Mouse (Mus musculus): ENCODE results near the gene Bdnf.

- no peak for TF ChIP-seq MYOD1 (IDR thresholded peaks at IDR 0.05; ENCODE audit: control insufficient read depth in 1 of 3, insufficient read length in 2 of 3, low read depth in 2 of 3)
- no peak for TF ChIP-seq E2F4 (IDR thresholded peaks at IDR 0.05; ENCODE audit: insufficient read depth)
- TF ChIP-seq SRF (IDR thresholded peaks at IDR 0.05; ENCODE audit: control insufficient read depth, insufficient read length, low read depth) = no peak
- TF ChIP-seq MAX (IDR thresholded peaks at IDR 0.05; ENCODE audit: low read depth) = no peak
- no peak for TF ChIP-seq CEBPB (IDR thresholded peaks at IDR 0.05; ENCODE audit: insufficient read depth, poor library complexity, severe bottlenecking)
- TF ChIP-seq POLR2AphosphoS2 (IDR thresholded peaks at IDR 0.05; ENCODE audit: insufficient read length, low read depth) = no peak
- TF ChIP-seq POLR2A (IDR thresholded peaks at IDR 0.05; ENCODE audit: insufficient read length, low read depth) = no peak
- no peak for TF ChIP-seq MYOG (IDR thresholded peaks at IDR 0.05; ENCODE audit: control insufficient read depth in 1 of 3, insufficient read depth in 1 of 3, insufficient read length in 2 of 3, low read depth in 2 of 3)
Observed at GRCm38 (mm10) chr2:109674532-109674931, at the start of gene Bdnf.

Data from myocyte (in vitro differentiated cells).